Mouse (Mus musculus) lung, embryonic 14.5 days (tissue): ENCODE results near the gene Gm11634. TPM values are rescaled to one million over a fixed set of nuclear protein-coding genes. Genes with fewer than 3 reads are reported as not detected.

Experiments used
- ATAC-seq: fragments of 200-750 bp; cut with Nextera tagmentation; 2 replicates; pipeline ENCODE4 v1.8.0; 2017; ENCODE audit warnings: mild to moderate bottlenecking, moderate TSS enrichment, moderate library complexity; ENCODE audit not compliant: insufficient read depth
- DNase-seq: peaks from one replicate; pipeline ENCODE4 v3.0.0-alpha.2; 2015
- H3K27ac ChIP-seq: fragments of 300-500 bp; sonication (generic); 2 replicates; pipeline ENCODE4 v1.5.1; 2014; ENCODE audit warnings: low read depth, mild to moderate bottlenecking, moderate library complexity
- H3K27me3 ChIP-seq: fragments of 300-500 bp; sonication (generic); 2 replicates; pipeline ENCODE4 v1.6.1; 2014; ENCODE audit warnings: low read length, control low read depth; ENCODE audit not compliant: insufficient read depth
- H3K36me3 ChIP-seq: fragments of 300-500 bp; sonication (generic); 2 replicates; pipeline ENCODE4 v1.6.1; 2014; ENCODE audit warnings: control low read depth; ENCODE audit not compliant: insufficient read depth
- H3K4me1 ChIP-seq: fragments of 300-500 bp; sonication (generic); 2 replicates; pipeline ENCODE4 v1.6.1; 2014; ENCODE audit warnings: antibody characterized with exemption, control low read depth; ENCODE audit not compliant: insufficient read depth
- H3K4me2 ChIP-seq: fragments of 300-500 bp; sonication (generic); 2 replicates; pipeline ENCODE4 v1.6.1; 2014; ENCODE audit warnings: mild to moderate bottlenecking
- H3K4me3 ChIP-seq: fragments of 300-500 bp; sonication (generic); 2 replicates; pipeline ENCODE4 v1.5.1; 2014; ENCODE audit warnings: low read depth, low read length
- H3K9ac ChIP-seq: fragments of 300-500 bp; sonication (generic); 2 replicates; pipeline ENCODE4 v1.6.1; 2014
- H3K9me3 ChIP-seq: fragments of 300-500 bp; sonication (generic); 2 replicates; pipeline ENCODE4 v1.6.1; 2016; ENCODE audit warnings: low read depth, low read length, control low read depth
- CTCF ChIP-seq: IDR thresholded peaks from 2 replicates; pipeline ENCODE4 v1.5.1; 2016; ENCODE audit warnings: antibody characterized with exemption, low read depth
- WGBS: fragments of 180-500 bp; shearing (Covaris S2); extraction: QIAGEN DNeasy Blood & Tissue Kit; methylation state at CpG from one replicate; pipeline ENCODE4 v1.1.7; 2014; 5-methylcytosine and 5-hydroxymethylcytosine counted together
- polyA plus RNA-seq: library from polyadenylated mRNA; unstranded; fragments of >200 nt; fragmentation: Nextera tagmentation; extraction: Ambion mirVana; gene quantifications from 2 replicates; pipeline ENCODE4 v1.2.1, GENCODE M21; 2014

Gm11634 gene
- polyA plus RNA-seq, 1 experiment from 2014 or later, result not detected

GRCm38 (mm10) chr11:101618596-101618995 lies 19.5 kb upstream of the Gm11634 start:
- H3K4me1 ChIP-seq, result no peaks in the 10 kb centered on the region; the same call in 1 of the 2 replicates
- no peak overlapping the region; the same call in 1 of the 2 replicates for H3K4me2 ChIP-seq

GRCm38 (mm10) chr11:101617849-101618248 lies 18.8 kb upstream of the Gm11634 start:
- Histone ChIP-seq H3K4me1 (no peaks in the 10 kb centered on the region; the same call in 1 of the 2 replicates), H3K4me3 (no peak overlapping the region), H3K27me3 (no peaks in the 10 kb centered on the region), H3K9me3 (no peaks in the 10 kb centered on the region), H3K9ac (no peak overlapping the region), H3K27ac (no peak overlapping the region), H3K4me2 (peak overlapping the region; percentile 37), H3K36me3 (no peaks in the 10 kb centered on the region)
- no peak for TF ChIP-seq CTCF
- WGBS, result 17% methylated on average over 7 of the region's 8 CpGs
- ATAC-seq (peak; percentile 56; the same call in 1 of the 2 replicates), DNase-seq (peak; percentile 84)

More at GRCm38 (mm10) chr11:101618596-101618995, 19.5 kb upstream of the Gm11634 start:
- Histone ChIP-seq H3K27ac (no peak overlapping the region), H3K27me3 (no peaks in the 10 kb centered on the region), H3K9ac (no peak overlapping the region), H3K9me3 (no peaks in the 10 kb centered on the region), H3K4me3 (no peak overlapping the region), H3K36me3 (no peaks in the 10 kb centered on the region)
- ATAC-seq, result no peak
- no peak for DNase-seq
- TF ChIP-seq CTCF, result no peak
- 88% methylated on average over 3 of the region's 3 CpGs for whole genome bisulfite sequencing

GRCm38 (mm10) chr11:101616948-101617767 lies 18.1 kb upstream of the Gm11634 start:
- Histone ChIP-seq H3K4me2 (peak overlapping the region; percentile 37), H3K36me3 (no peaks in the 10 kb centered on the region), H3K27me3 (no peaks in the 10 kb centered on the region), H3K4me1 (no peaks in the 10 kb centered on the region; the same call in 1 of the 2 replicates), H3K4me3 (no peak overlapping the region), H3K27ac (peak overlapping the region; percentile 8; the same call in 1 of the 2 replicates), H3K9ac (no peak overlapping the region), H3K9me3 (no peaks in the 10 kb centered on the region)
- peak; percentile 44; the same call in 1 of the 2 replicates for ATAC-seq
- 22% methylated on average over 18 of the region's 18 CpGs for WGBS
- peak; percentile 9 for DNase-seq
- no peak for TF ChIP-seq CTCF

GRCm38 (mm10) chr11:101616104-101616503 lies 17.0 kb upstream of the Gm11634 start:
- no peak overlapping the region for H3K4me3 ChIP-seq
- H3K4me2 ChIP-seq, result no peak overlapping the region
- ATAC-seq (no peak), DNase-seq (no peak)
- WGBS, result 84% methylated on average over 8 of the region's 8 CpGs
- no peaks in the 10 kb centered on the region for H3K27me3 ChIP-seq
- no peak for TF ChIP-seq CTCF
- no peaks in the 10 kb centered on the region for H3K9me3 ChIP-seq
- no peaks in the 10 kb centered on the region; the same call in 1 of the 2 replicates for H3K4me1 ChIP-seq
- H3K27ac ChIP-seq, result no peak overlapping the region
- no peaks in the 10 kb centered on the region for H3K36me3 ChIP-seq
- H3K9ac ChIP-seq, result no peak overlapping the region

- Histone ChIP-seq H3K9ac (no peak overlapping the region), H3K4me1 (no peaks in the 10 kb centered on the region; the same call in 1 of the 2 replicates), H3K27ac (no peak overlapping the region), H3K4me3 (no peak overlapping the region), H3K4me2 (no peak overlapping the region), H3K9me3 (no peaks in the 10 kb centered on the region), H3K27me3 (no peaks in the 10 kb centered on the region), H3K36me3 (no peaks in the 10 kb centered on the region)
- DNase-seq, result no peak
- 60% methylated on average over 6 of the region's 6 CpGs for WGBS
- no peak for ATAC-seq
- TF ChIP-seq CTCF, result no peak
Observed at GRCm38 (mm10) chr11:101615380-101615779, 16.3 kb upstream of the Gm11634 start.

- Histone ChIP-seq H3K9me3 (no peaks in the 10 kb centered on the region), H3K4me1 (no peaks in the 10 kb centered on the region; the same call in 1 of the 2 replicates), H3K9ac (no peak overlapping the region), H3K4me3 (no peak overlapping the region), H3K4me2 (no peak overlapping the region), H3K27ac (no peak overlapping the region), H3K36me3 (no peaks in the 10 kb centered on the region), H3K27me3 (no peaks in the 10 kb centered on the region)
- TF ChIP-seq CTCF, result no peak
- ATAC-seq (no peak), DNase-seq (no peak)
- WGBS, result 59% methylated on average over 4 of the region's 4 CpGs
Observed at GRCm38 (mm10) chr11:101614116-101614515, 15.1 kb upstream of the Gm11634 start.

GRCm38 (mm10) chr11:101613596-101613995 lies 14.5 kb upstream of the Gm11634 start:
- H3K9ac ChIP-seq, result no peak overlapping the region
- H3K4me3 ChIP-seq, result no peak overlapping the region
- TF ChIP-seq CTCF, result no peak
- H3K36me3 ChIP-seq, result no peaks in the 10 kb centered on the region
- ATAC-seq (no peak), DNase-seq (no peak)
- no peak overlapping the region for H3K27ac ChIP-seq
- no peaks in the 10 kb centered on the region for H3K9me3 ChIP-seq
- WGBS, result 74% methylated on average over 6 of the region's 6 CpGs
- H3K4me1 ChIP-seq, result no peaks in the 10 kb centered on the region; the same call in 1 of the 2 replicates
- H3K27me3 ChIP-seq, result no peaks in the 10 kb centered on the region
- no peak overlapping the region for H3K4me2 ChIP-seq
